Mouse (Mus musculus) hindbrain, embryonic 10.5 days (tissue): ENCODE results near the gene Proca1. TPM values are rescaled to one million over a fixed set of nuclear protein-coding genes. Genes with fewer than 3 reads are reported as not detected.
"Not testable (repeated sequence)": the region's sequence is repeated elsewhere in the genome, so short reads cannot be mapped to it uniquely, and the experiment has no call there.

ENCODE experiments used
- DNase-seq: peaks from one replicate; pipeline ENCODE4 v3.0.0-alpha.2; 2017; ENCODE audit warnings: low spot score
- H3K27ac ChIP-seq: fragments of 300-500 bp; sonication (generic); 2 replicates; pipeline ENCODE4 v1.5.1; 2016; ENCODE audit warnings: mild to moderate bottlenecking, moderate library complexity
- H3K27me3 ChIP-seq: fragments of 300-500 bp; sonication (generic); 2 replicates; pipeline ENCODE4 v1.6.1; 2016; ENCODE audit warnings: mild to moderate bottlenecking; ENCODE audit not compliant: poor library complexity, insufficient read depth, severe bottlenecking
- H3K36me3 ChIP-seq: fragments of 300-500 bp; sonication (generic); 2 replicates; pipeline ENCODE4 v1.6.1; 2016; ENCODE audit warnings: mild to moderate bottlenecking, moderate library complexity
- H3K4me1 ChIP-seq: fragments of 300-500 bp; sonication (generic); replicated peaks from 2 replicates; pipeline ENCODE4 v1.6.1; 2016; ENCODE audit warnings: mild to moderate bottlenecking
- H3K4me3 ChIP-seq: fragments of 300-500 bp; sonication (generic); 2 replicates; pipeline ENCODE4 v1.5.1; 2016; ENCODE audit warnings: mild to moderate bottlenecking, moderate library complexity
- H3K9me3 ChIP-seq: fragments of 300-500 bp; sonication (generic); 2 replicates; pipeline ENCODE4 v1.6.1; 2016; ENCODE audit warnings: mild to moderate bottlenecking, moderate library complexity
- WGBS: fragments of 180-500 bp; shearing (Covaris S2); methylation state at CpG from one replicate; pipeline ENCODE4 v1.1.7; 2016; 5-methylcytosine and 5-hydroxymethylcytosine counted together
- polyA plus RNA-seq: library from polyadenylated mRNA; unstranded; fragments of >200 nt; fragmentation: Nextera tagmentation; extraction: Ambion mirVana; gene quantifications from 2 replicates; pipeline ENCODE4 v1.2.1, GENCODE M21; 2016

Proca1 gene
- polyA plus RNA-seq, 1 experiment from 2014 or later = 1.6 TPM

GRCm38 (mm10) chr11:78178859-78179437 is 14.2 kb upstream of the Proca1 start:
- peaks cover 66% of the 10 kb centered on the region for H3K4me1 ChIP-seq
- WGBS = under 1% methylated on average over 29 of the region's 29 CpGs

GRCm38 (mm10) chr11:78179438-78179999 is 13.7 kb upstream of the Proca1 start:
- WGBS = 31% methylated on average over 8 of the region's 8 CpGs
- Histone ChIP-seq H3K27me3 (no peaks in the 10 kb centered on the region), H3K27ac (no peak overlapping the region), H3K4me3 (peak overlapping the region; percentile 62), H3K36me3 (peaks cover 42% of the 10 kb centered on the region), H3K4me1 (peaks cover 70% of the 10 kb centered on the region), H3K9me3 (no peaks in the 10 kb centered on the region)
- no peak for DNase-seq

More at GRCm38 (mm10) chr11:78178859-78179437, 14.2 kb upstream of the Proca1 start:
- peak overlapping the region; percentile 93 for H3K27ac ChIP-seq
- peak; percentile 58 for DNase-seq
- H3K36me3 ChIP-seq = peaks cover 42% of the 10 kb centered on the region
- no peaks in the 10 kb centered on the region for H3K27me3 ChIP-seq
- H3K4me3 ChIP-seq = peak overlapping the region; percentile 62
- no peaks in the 10 kb centered on the region for H3K9me3 ChIP-seq

GRCm38 (mm10) chr11:78180081-78180761 is 13.0 kb upstream of the Proca1 start:
- no peak for DNase-seq
- H3K4me3 ChIP-seq = peak overlapping the region; percentile 32

DNA sequence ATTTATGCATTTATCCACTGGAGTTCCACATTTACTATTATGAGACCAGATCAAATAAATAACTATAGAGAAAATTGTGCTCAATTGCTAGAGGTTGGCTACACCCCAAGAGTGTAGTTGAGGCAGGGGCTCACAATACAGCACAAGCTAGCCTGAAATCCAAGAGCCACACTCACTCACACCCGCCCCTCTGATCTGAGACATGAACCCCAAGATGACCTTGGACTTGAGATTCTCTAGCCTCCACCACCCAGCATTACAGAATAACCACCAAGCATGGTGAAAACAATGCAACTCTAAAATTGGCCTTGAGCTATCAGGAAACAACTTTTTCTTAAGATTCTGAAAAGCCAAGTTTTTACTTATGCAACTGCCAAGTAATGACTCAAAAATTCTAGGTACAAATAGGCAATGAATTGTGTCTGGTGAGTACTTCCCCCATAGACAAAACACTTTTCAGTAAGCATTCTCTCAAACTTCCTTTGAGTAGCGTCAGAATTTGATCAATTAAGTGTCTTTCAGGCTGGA is 11.3 kb upstream of the Proca1 start:
- Histone ChIP-seq H3K27me3 (no peaks in the 10 kb centered on the region), H3K27ac (peak overlapping the region; percentile 99; the same call in 1 of the 2 replicates), H3K4me3 (peak overlapping the region; percentile 95), H3K4me1 (peaks cover 62% of the 10 kb centered on the region), H3K9me3 (no peaks in the 10 kb centered on the region), H3K36me3 (peaks cover 42% of the 10 kb centered on the region)
- no peak for DNase-seq
- WGBS = 55% methylated on average over 2 of the region's 2 CpGs

More at GRCm38 (mm10) chr11:78180081-78180761, 13.0 kb upstream of the Proca1 start:
- Histone ChIP-seq H3K27me3 (no peaks in the 10 kb centered on the region), H3K9me3 (no peaks in the 10 kb centered on the region), H3K36me3 (peaks cover 42% of the 10 kb centered on the region), H3K4me1 (peaks cover 70% of the 10 kb centered on the region), H3K27ac (no peak overlapping the region)
- 79% methylated on average over 6 of the region's 6 CpGs for WGBS

DNA sequence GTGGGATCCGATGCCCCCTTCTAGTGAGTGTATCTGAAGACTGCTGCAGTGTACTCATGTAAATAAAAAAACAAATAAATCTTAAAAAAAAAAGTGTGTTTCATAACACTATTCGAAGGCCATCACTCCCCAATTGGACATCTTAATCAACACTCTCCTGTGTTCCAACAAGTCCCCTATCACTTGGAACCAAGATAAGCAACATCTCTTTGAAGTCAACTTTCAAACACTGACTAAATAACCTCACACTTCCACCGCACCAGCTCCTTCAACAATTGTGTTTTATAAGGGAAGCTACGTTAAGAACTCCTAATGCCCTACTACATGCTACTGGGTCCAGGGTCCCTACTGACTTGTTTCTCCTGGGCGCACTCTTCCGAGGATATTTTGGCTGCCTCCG is 10.7 kb upstream of the Proca1 start:
- Histone ChIP-seq H3K27ac (peak overlapping the region; percentile 99), H3K4me1 (peaks cover 57% of the 10 kb centered on the region)

DNA sequence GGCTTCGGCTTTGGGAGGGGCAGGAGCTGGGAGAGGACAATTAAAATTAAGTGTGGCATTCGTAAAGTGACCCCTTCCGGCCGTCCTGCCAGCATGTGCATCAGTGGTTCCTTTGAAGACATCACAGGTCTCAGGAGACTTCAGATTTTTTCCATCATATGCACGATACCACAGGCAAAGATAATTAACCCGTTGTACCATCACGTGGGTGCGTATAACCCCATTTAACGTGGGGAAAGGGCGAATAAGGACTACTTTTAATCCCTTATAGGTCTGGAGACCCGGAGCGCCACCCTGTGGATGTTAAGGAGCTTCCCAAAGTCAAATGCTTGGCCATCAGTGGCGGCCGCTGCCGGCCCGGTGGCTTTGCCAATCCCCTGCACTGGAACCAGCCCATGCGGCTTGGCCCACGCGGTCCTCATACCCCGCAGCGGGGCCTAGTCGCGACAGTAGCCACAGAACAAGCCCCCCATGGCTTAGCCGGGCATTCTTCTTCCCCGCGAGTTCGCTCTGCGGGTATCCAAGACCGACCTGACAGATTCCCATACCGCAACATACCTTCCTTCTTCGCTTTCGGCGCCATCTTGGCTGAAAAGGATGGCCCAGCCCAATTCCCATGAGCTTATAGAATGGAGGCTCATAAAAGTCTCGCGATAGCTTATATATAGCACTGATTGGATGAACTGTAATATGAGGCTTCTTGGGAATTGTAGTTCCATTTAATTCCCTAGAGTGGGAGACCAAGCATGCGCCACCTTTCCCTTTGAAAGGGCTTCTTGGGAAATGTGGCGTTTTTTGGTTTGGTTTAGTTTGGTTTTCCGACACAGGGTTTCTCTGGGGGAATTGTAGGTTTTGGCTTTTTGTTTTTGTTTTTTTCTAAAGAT is 10.0 kb upstream of the Proca1 start, which contains the start of gene Rpl23a:
TSS of gene Rpl23a (minus strand) at position 624 of the 884 bp plus-strand sequence.
- peak; percentile 88 for DNase-seq
- Histone ChIP-seq H3K36me3 (peaks cover 42% of the 10 kb centered on the region), H3K4me1 (peaks cover 55% of the 10 kb centered on the region), H3K9me3 (no peaks in the 10 kb centered on the region), H3K27me3 (no peaks in the 10 kb centered on the region), H3K27ac (peak within 1 kb of the TSS; percentile 99), H3K4me3 (peak within 1 kb of the TSS; percentile 95)
- under 1% methylated on average over 38 of the region's 38 CpGs for WGBS

More for the DNA sequence above, 10.7 kb upstream of the Proca1 start:
- Histone ChIP-seq H3K27me3 (no peaks in the 10 kb centered on the region), H3K9me3 (no peaks in the 10 kb centered on the region), H3K36me3 (peaks cover 42% of the 10 kb centered on the region), H3K4me3 (peak overlapping the region; percentile 95)
- no peak for DNase-seq
- 14% methylated on average over 7 of the region's 7 CpGs for WGBS

- Histone ChIP-seq H3K4me3 (peak overlapping the region; percentile 95), H3K36me3 (peaks cover 34% of the 10 kb centered on the region), H3K27me3 (no peaks in the 10 kb centered on the region), H3K27ac (peak overlapping the region; percentile 99), H3K9me3 (no peaks in the 10 kb centered on the region), H3K4me1 (peaks cover 55% of the 10 kb centered on the region)
- no peak for DNase-seq
- 54% methylated on average over 10 of the region's 10 CpGs for WGBS
These were observed 9.2 kb upstream of the Proca1 start for GRCm38 (mm10) chr11:78183884-78184514.

DNA sequence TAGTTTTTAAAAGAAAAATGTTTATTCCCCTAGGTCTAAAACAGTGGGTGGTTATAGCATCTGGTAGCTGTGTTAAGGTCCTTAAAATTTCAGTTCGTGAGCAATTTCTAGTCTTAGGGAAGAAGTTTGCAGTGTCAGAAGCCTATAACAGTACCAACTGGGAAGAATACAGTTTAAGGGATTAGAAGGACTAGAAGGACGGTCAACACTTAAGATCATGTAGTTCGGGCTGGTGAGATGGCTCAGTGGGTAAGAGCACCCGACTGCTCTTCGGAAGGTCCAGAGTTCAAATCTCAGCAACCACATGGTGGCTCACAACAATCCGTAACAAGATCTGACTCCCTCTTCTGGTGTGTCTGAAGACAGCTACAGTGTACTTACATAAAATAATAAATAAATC is 8.5 kb upstream of the Proca1 start:
- H3K4me1 ChIP-seq = peaks cover 55% of the 10 kb centered on the region
- not testable (repeated sequence) for H3K27me3 ChIP-seq, H3K4me3 ChIP-seq, DNase-seq, H3K27ac ChIP-seq, H3K9me3 ChIP-seq
- H3K36me3 ChIP-seq = peaks cover 29% of the 10 kb centered on the region
- 95% methylated on average over 6 of the region's 6 CpGs for WGBS

- H3K36me3 ChIP-seq = peaks cover 34% of the 10 kb centered on the region
- peaks cover 37% of the 10 kb centered on the region for H3K4me1 ChIP-seq
- H3K9me3 ChIP-seq = no peaks in the 10 kb centered on the region
- H3K27me3 ChIP-seq = 0 out of 2 replicates have a peak, but pooled peaks cover 3% of the 10 kb centered on the region
- peak within 1 kb of the TSS; percentile 98 for H3K27ac ChIP-seq
- H3K4me3 ChIP-seq = peak within 1 kb of the TSS; percentile 73
- WGBS = under 1% methylated on average over 80 of the region's 80 CpGs
- peak; percentile 88 for DNase-seq
These were observed 4.6 kb upstream of the Proca1 start, which contains the start of gene Rab34 for GRCm38 (mm10) chr11:78188331-78189233. Gene Rab34, plus strand, starts transcription at chr11:78188430.

DNA sequence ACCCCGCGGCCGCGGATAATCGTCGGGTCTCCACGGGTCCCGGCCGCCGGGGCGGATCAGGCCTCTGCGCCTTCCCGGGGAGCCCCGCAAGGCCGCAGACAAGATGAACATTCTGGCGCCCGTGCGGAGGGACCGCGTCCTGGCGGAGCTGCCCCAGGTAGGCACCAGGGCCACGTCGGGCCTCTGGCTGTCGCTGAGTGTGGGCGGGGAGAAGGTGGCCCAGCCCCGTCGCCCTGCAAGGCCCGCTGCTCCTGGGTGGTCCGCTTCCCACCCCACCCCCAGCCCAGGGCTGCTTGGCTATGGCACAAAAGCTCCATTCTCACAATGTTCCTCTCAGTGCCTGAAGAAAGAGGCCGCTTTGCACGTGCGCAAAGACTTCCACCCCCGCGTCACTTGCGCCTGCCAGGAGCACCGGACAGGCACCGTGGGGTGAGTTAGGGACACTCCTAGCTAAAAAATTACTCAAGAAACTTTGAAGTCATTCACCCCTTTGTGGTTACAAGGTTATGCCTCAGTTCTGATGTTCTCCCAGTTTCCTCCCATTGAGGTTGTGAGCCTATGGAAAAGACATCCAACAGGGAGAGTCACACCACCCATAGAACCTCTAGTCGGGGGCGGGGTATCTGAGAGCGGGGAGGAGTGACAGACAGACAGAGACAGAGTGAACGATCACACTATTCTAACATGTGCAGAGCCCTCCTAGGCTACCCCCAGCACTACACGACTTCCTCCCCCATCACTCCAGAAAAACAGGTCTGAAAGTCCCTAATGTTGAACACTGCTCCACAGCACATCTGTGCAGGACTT is 3.8 kb upstream of the Proca1 start:
- peak; percentile 94 for DNase-seq
- peaks cover 34% of the 10 kb centered on the region for H3K4me1 ChIP-seq
- peak overlapping the region; percentile 73 for H3K4me3 ChIP-seq
- no peaks in the 10 kb centered on the region for H3K9me3 ChIP-seq
- H3K27ac ChIP-seq = peak overlapping the region; percentile 98
- H3K27me3 ChIP-seq = 0 out of 2 replicates have a peak, but pooled peaks cover 3% of the 10 kb centered on the region
- under 1% methylated on average over 42 of the region's 42 CpGs for WGBS
- peaks cover 37% of the 10 kb centered on the region for H3K36me3 ChIP-seq
